Mouse (Mus musculus): ENCODE results near the gene Myo18b.

Gene Myo18b

GRCm38 (mm10) chr5:112895674-112896654 lies at the start of gene Myo18b:
Gene Myo18b (minus strand): TSS chr5:112896362.
- DNase-seq (ENCODE audit: extremely low read depth, low read depth, low spot score) = no peak

GRCm38 (mm10) chr5:112945925-112946324 lies 49.8 kb upstream of the Myo18b start:
- no peak for DNase-seq (ENCODE audit: extremely low read depth, low read depth, low spot score)

DNA sequence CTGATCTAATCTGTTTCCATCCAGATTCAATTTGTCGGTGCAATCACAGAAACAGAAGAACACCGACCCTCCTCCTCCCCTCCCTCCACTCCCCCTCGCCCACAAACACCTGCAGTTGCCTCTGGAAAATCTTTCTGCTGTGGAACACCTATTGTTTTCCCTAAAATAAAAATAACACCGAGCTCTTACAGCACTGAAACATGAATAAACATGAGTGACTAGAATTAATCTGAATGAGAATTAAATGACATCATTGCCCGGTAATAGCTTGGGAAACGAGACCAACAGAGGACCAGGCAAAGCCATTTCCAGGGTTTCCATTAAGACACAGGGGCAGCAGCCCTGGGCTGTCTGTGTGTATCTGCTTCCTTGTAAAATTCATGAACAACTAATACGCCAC lies 46.1 kb upstream of the Myo18b start:
- DNase-seq (ENCODE audit: extremely low read depth, low read depth, low spot score) = no peak

DNA sequence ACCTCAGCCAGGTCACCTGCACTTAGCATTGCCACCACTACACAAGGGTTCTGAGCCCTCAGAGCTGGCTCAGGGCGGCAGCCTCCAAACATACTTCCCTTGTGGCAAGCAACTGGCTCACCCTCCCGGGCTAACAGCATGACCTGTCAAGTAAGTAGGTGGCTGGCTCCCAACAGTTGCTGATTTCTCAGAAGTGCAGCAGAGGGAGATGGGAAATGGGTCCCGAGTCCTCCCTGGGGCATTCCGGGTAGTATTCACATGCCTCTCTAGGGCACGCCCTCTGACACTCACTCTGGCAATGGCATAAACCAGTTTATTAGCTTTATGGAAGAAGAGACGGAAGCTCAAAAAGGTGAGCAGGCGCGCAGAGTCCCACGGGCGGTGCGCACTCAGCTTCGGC lies 44.8 kb upstream of the Myo18b start:
- no peak for DNase-seq (ENCODE audit: extremely low read depth, low read depth, low spot score)

DNA sequence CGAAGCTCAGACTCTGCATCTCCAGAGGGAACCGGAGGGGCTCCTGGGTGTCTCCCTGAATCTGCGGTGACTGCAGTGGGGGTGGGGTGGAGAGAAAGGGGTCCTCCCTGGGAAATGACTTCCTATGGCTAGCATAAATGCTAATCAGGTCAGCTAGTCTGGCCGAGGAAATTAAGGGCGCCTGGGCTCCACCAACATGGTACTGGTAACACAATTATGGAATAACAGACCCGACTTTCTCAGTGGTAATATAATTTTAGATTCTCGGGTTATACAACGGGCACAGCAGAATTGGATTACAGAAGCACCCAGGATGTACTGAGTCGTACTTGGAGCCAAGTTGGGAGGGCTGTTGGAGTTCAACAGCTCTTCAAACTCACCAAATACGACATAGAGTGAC lies 40.5 kb upstream of the Myo18b start:
- DNase-seq (ENCODE audit: extremely low read depth, low read depth, low spot score) = no peak

DNA sequence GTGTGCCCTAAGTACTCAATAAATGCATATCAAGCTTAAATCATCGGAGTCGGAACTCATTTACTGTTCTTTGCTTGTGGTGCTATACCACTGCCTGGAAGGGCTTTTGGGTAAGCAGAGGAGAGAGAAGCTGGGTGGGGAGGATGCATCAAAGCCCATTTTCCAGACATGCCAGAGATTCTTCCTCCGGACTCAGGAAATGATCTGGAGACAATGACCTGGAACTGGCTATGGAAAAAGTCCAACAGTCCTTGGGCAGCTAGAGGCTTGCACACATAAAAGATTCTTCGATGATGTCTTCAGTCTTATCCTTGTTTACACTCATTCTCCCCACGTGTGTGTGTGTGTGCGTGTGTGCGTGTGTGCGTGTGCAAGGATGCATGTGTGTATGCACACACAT lies 39.3 kb upstream of the Myo18b start:
- no peak for DNase-seq (ENCODE audit: extremely low read depth, low read depth, low spot score)

- no peak for DNase-seq (ENCODE audit: extremely low read depth, low read depth, low spot score)
Observed at GRCm38 (mm10) chr5:112932878-112933567, 36.9 kb upstream of the Myo18b start.

DNA sequence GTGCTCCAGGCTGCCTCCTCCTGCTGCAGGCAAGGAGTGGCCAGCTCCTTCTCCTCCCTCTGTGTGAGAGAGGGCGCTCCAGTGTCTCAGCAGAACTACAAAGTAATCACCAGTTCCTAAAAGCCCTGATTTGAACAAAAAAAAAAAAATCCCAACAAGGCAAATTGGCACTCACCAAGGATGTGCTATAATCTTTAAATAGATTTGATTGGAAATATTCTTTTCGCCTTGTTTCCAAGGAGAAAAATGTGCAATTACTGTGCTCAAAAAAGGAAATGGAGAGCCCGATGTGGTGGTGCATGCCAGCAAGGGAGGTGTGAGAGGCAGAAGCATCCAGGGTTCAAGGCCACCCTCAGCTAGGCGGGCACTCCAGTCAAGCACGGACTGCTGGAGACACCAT lies 35.7 kb upstream of the Myo18b start:
- DNase-seq (ENCODE audit: extremely low read depth, low read depth, low spot score) = no peak

GRCm38 (mm10) chr5:112928201-112928881 lies 32.2 kb upstream of the Myo18b start:
- no peak for DNase-seq (ENCODE audit: extremely low read depth, low read depth, low spot score)

DNA sequence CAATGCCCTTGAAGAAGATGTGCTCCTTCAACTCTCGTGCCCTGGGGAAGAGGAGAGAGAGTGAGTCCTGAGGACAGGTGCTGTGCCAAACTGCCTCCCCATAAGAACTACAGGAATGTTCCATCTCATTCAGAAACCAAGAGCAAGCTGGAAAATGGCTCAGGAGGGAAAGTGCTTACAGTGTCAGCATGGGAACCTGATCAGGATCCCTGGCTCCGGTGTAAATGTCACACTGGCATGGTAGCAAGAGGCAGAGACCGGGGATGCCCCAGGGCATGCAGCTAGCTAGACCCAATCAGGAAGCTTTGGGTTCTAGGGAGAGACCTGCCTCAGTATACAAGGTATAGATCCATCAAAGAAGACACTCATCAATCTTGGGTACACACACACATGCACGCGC lies 29.3 kb upstream of the Myo18b start:
- no peak for DNase-seq (ENCODE audit: extremely low read depth, low read depth, low spot score)

GRCm38 (mm10) chr5:112924806-112925205 lies 28.6 kb upstream of the Myo18b start:
- DNase-seq (ENCODE audit: extremely low read depth, low read depth, low spot score) = no peak

GRCm38 (mm10) chr5:112923841-112924240 lies 27.7 kb upstream of the Myo18b start:
- no peak for DNase-seq (ENCODE audit: extremely low read depth, low read depth, low spot score)

GRCm38 (mm10) chr5:112921914-112922313 lies 25.8 kb upstream of the Myo18b start:
- no peak for DNase-seq (ENCODE audit: extremely low read depth, low read depth, low spot score)

DNA sequence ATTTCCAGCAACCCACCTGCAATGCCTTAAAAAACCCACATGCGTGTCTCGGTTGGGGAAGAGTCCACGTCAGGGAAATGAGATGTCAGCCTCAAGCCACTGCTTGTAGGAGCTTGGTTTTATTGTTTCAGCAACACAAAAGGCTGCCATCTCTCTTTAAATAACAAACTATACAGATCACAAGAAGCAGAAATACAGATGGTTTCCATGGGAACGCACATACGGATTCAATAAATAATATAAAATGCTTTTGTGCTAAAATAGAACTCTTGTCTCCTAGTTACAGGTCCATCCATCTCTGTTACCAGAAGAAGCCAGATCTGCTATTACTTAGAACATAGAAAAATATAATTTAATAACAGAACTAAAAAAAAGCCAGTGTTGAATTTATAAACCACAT lies 14.2 kb upstream of the Myo18b start:
- no peak for DNase-seq (ENCODE audit: extremely low read depth, low read depth, low spot score)

DNA sequence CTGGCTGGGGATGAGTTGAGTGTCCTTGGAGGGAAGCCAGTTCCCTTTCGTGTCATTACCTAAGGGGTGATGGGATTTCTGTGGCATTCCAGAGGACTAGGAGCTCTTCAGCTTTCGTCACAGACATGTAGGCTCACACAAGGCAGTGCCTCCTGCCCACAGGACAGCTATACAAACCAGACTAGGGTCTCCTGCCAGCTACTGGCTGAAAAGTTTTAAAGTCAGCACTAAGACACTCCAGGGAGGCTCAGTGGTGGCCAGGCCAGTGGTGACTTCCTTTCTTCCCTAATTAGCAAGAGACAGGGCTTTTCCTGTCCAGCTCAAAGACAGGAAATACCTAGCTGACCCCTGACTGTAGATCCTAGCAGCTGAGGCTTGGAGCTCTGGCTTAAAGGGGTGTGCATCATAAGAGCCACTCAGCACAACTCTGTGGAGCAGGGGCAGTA lies 12.0 kb upstream of the Myo18b start:
- no peak for DNase-seq (ENCODE audit: extremely low read depth, low read depth, low spot score)

GRCm38 (mm10) chr5:112907504-112907903 lies 11.3 kb upstream of the Myo18b start:
- no peak for DNase-seq (ENCODE audit: extremely low read depth, low read depth, low spot score)

DNA sequence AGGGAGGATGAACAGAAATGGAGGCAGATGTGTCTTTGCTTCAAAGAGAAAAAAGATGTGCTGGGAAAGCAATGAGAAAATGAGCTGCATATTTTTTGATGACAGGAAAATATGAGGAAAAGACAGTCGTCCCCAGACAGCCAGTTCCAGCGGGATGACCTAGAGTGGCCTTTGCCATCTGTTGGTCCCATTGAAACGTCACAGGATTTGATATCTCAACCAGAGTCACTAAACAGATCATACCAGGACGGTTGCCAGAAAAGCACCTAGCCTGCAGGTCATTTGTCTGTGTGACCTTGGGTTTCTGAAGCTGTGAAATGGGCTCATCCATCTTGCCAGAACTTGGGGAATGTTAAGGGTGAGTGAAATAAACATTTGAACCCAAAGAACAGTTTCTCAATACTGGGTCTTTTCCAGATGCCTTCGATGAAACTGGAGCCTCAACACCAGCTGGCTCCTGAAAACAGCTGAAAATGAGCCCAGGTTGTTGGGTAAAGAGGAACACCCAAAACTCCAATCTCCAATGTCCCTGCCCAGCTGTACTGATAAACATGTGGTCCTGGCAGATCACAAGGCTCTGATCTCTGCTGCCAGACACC lies 2.6 kb downstream of the Myo18b start:
- no peak for DNase-seq (ENCODE audit: extremely low read depth, low read depth, low spot score)

DNA sequence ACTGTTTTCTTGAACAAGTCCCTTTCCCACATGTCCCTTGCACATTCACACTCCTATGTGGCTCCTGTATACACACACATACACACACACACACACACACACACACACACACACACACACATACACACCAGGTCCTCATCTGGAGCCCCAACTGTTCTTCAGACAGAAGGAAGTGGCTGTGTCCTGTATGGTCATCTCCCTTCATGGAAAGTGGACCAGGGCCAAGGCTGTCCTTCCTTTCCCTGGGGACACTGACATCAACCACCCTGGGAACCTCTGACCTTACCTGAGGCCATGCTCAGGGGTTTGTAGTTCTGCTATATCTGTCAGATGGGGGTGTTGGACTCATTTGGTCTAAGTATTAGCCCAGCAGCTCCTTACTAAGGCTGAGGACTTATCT lies 3.8 kb downstream of the Myo18b start:
- DNase-seq (ENCODE audit: extremely low read depth, low read depth, low spot score) = no peak

DNA sequence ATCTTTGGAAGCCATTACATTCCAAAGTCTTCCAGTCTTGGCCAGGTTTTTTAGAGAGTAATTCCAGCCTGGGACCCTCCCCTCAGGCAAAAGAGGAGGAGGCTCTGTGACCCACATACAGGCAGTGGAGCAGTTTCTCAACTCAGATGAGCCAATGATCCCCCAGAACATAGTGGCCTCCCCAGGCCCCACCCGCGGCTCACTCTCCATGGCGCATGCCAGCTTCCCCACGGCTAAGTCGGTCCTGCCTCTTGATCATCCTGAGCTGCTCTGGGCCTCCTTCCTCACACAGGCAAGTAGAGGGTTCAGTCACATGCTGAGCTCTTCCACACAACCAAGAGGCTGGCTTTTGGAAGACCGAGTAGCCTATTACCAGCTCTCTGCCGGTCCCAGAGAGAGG lies 7.5 kb downstream of the Myo18b start:
- DNase-seq (ENCODE audit: extremely low read depth, low read depth, low spot score) = no peak

- DNase-seq (ENCODE audit: extremely low read depth, low read depth, low spot score) = no peak
Observed at GRCm38 (mm10) chr5:112886687-112887491, 9.3 kb downstream of the Myo18b start.
